Mouse (Mus musculus) E14TG2a.4 (cell line): ENCODE measurements around the gene Toporsl.
A peak's percentile ranks its signal among the peaks of the same experiment; 100 is the strongest.

Experiments
- H3K27me3 ChIP-seq: 2 replicates; pipeline ENCODE4 v1.6.1; 2014; ENCODE audit warnings: low read length, control low read depth; ENCODE audit not compliant: insufficient read depth
- H3K36me3 ChIP-seq: 2 replicates; pipeline ENCODE4 v1.6.1; 2014; ENCODE audit warnings: low read length, control low read depth; ENCODE audit not compliant: insufficient read depth
- H3K4me1 ChIP-seq: replicated peaks from 2 replicates; pipeline ENCODE4 v1.6.1; 2014; ENCODE audit warnings: low read depth, low read length, control low read depth
- H3K4me3 ChIP-seq: replicated peaks from 2 replicates; pipeline ENCODE4 v1.5.1; 2014; ENCODE audit warnings: mild to moderate bottlenecking, low read length
- H3K9me3 ChIP-seq: 2 replicates; pipeline ENCODE4 v1.6.1; 2014; ENCODE audit warnings: low read length, control low read depth
- CTCF ChIP-seq: conservative IDR thresholded peaks from 2 replicates; pipeline ENCODE4 v1.5.1; 2014; ENCODE audit warnings: low read length
- NANOG ChIP-seq: IDR thresholded peaks from 2 replicates; pipeline ENCODE4 v1.6.1; 2014; ENCODE audit warnings: borderline replicate concordance, low read length, mixed read lengths
- POU5F1 ChIP-seq: IDR thresholded peaks from 2 replicates; pipeline ENCODE4 v1.6.1; 2014; ENCODE audit warnings: low read length, borderline replicate concordance

The Toporsl gene

DNA sequence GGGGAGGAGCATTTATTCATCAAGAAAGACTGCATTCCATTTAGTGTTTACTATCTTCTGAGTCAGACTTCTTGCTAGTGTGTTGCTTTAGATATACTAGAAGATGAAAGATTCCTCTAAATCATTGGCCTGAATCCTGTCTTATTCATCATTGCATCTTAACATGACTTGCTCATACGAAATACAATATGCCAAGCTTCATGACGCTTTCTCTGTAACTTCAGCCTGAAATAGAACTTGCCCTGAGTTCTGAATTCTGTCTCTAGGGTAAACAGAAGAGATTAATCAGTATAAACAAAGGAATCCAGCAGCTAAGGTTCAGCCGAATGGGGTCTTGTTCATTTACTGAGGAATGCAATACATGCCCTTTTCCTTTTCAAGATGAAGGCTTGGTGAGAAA lies 10.8 kb downstream of the Toporsl start:
- Histone ChIP-seq H3K36me3 (no peaks in the 10 kb centered on the region), H3K4me1 (no peaks in the 10 kb centered on the region), H3K9me3 (no peaks in the 10 kb centered on the region), H3K4me3 (no peak overlapping the region), H3K27me3 (no peaks in the 10 kb centered on the region)
- TF ChIP-seq POU5F1 = no peak
- no peak for TF ChIP-seq CTCF
- TF ChIP-seq NANOG = no peak

DNA sequence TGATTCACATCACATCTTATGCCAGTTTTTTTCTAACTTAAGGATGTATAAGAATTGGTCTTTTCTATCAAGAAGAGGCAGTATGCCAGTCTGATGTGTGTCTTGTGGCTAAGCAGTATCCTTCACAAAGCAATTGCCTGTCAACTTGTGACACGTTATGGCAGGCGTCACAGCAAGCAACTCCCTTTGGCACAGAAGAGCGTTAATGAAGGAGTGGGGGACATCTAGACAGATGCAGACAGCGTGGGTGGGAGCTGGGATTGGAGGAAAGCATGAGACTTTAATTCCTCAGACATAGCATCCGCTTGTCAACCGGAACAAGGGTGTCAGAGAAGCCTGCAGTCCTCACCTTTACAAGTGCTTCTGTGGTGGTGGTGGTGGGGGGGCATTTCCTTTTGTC lies 38.9 kb downstream of the Toporsl start:
- H3K4me1 ChIP-seq = no peaks in the 10 kb centered on the region
- no peaks in the 10 kb centered on the region for H3K27me3 ChIP-seq
- H3K9me3 ChIP-seq = no peaks in the 10 kb centered on the region
- H3K4me3 ChIP-seq = no peak overlapping the region
- H3K36me3 ChIP-seq = no peaks in the 10 kb centered on the region
- TF ChIP-seq CTCF (no peak), NANOG (no peak), POU5F1 (no peak)

DNA sequence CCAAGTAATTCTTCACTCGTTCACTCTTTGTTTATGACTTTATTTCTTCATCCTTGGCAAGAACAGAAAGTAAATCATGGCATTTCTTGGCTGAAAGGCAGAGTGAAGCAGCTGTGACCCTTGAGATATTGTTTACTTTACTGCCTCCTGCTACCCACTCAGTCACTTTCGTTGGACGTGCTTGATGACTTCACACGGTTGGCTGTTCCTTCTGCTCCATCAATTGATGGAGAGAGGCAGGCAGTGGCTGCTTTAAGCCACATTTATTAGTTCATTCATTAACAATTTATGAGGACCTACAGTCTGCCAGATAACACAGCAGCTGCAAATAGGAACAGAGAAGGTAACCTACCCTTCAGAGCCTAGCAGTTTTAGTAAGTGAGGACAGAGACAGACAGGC lies 51.7 kb downstream of the Toporsl start:
- TF ChIP-seq POU5F1 (no peak), NANOG (no peak), CTCF (no peak)
- no peaks in the 10 kb centered on the region for H3K9me3 ChIP-seq

GRCm38 (mm10) chr4:52659701-52660100 lies 63.6 kb downstream of the Toporsl start:
- Histone ChIP-seq H3K4me1 (peaks cover 18% of the 10 kb centered on the region), H3K4me3 (no peak overlapping the region), H3K36me3 (no peaks in the 10 kb centered on the region), H3K27me3 (no peaks in the 10 kb centered on the region), H3K9me3 (no peaks in the 10 kb centered on the region)
- TF ChIP-seq CTCF = peak; percentile 68
- no peak for TF ChIP-seq NANOG

More for the DNA sequence above, 51.7 kb downstream of the Toporsl start:
- no peaks in the 10 kb centered on the region for H3K36me3 ChIP-seq
- H3K27me3 ChIP-seq = no peaks in the 10 kb centered on the region
- no peaks in the 10 kb centered on the region for H3K4me1 ChIP-seq
- H3K4me3 ChIP-seq = no peak overlapping the region

DNA sequence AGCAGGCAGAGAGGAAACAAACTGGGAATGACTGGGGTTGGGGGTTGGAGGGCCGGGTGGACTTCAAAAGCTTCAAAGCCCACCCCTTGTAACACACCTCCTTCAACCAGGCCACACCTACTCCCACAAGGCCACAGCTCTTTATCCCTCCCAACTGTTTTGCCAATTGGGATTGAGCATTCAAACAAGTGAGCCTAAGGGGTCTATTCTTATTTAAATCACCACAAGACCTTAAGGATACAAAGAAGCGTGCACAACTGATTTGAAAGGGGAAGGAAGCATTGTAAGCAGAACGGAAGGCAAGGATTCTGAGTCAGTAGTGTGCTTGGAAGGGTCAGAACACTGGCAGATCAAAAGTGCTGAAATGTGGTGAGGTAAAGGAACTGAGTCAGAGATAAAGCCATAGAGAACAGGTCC lies 64.6 kb downstream of the Toporsl start:
- no peaks in the 10 kb centered on the region for H3K9me3 ChIP-seq
- H3K36me3 ChIP-seq = no peaks in the 10 kb centered on the region
- H3K27me3 ChIP-seq = no peaks in the 10 kb centered on the region
- H3K4me3 ChIP-seq = no peak overlapping the region; the same call in 1 of the 2 replicates
- no peak for TF ChIP-seq CTCF
- TF ChIP-seq NANOG = peak; percentile 64; the same call in 1 of the 2 replicates
- no peak for TF ChIP-seq POU5F1
- H3K4me1 ChIP-seq = peaks cover 18% of the 10 kb centered on the region

- Histone ChIP-seq H3K36me3 (no peaks in the 10 kb centered on the region), H3K9me3 (no peaks in the 10 kb centered on the region), H3K4me1 (peaks cover 18% of the 10 kb centered on the region), H3K27me3 (no peaks in the 10 kb centered on the region), H3K4me3 (no peak overlapping the region)
- TF ChIP-seq NANOG = no peak
Observed at GRCm38 (mm10) chr4:52661311-52661710, 65.2 kb downstream of the Toporsl start.
